Mouse (Mus musculus) spleen, adult 2 months (tissue): ENCODE data around the gene Fam161b.

ENCODE experiments used
- CTCF ChIP-seq: fragments of 200-500 bp; IDR thresholded peaks from 2 replicates; pipeline ENCODE4 v1.5.1; 2011; ENCODE audit warnings: mild to moderate bottlenecking, inconsistent platforms; ENCODE audit not compliant: insufficient read depth, insufficient read length, insufficient replicate concordance; ENCODE audit errors: extremely low read depth
- POLR2A ChIP-seq: fragments of 200-500 bp; IDR thresholded peaks from 2 replicates; pipeline ENCODE4 v1.6.1; 2011; ENCODE audit warnings: low read depth, low read length, inconsistent platforms

DNA sequence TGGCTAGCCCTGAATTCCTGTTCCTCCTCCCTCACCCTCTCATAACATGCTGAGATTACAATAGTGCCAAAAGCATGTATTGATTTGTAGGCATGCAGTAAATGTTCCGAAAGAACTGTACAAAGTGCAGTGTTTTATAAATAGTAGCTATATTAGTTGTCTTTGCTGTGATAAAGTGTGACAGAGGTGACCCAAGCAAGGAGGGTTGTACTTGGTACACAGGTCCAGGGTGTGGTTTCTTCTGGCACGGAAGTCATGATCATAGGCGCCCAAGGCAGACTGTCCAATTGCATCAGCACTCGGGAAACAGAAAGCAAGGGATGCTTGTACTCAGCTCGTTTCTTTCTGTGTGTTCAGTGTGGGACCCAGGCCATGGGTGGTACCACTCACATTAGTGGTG is 57.5 kb downstream of the Fam161b start:
- no peak for TF ChIP-seq POLR2A
- no peak for TF ChIP-seq CTCF
